8 mouse cellular contexts compared by ENCODE assay signal in genomic region chrX:36983654-36984311, GRCm38 (mm10). TPM values are rescaled to one million over a fixed set of nuclear protein-coding genes. Genes with fewer than 3 reads are reported as not detected.
A peak's percentile ranks its signal among the peaks of the same experiment; 100 is the strongest.
DNase-seq lines count a peak whose midpoint lies in the region; ATAC-seq and TF ChIP-seq lines count a peak whose summit lies in the region.

No protein-coding gene starts in this region.

- peak; percentile 87 for ATAC-seq in embryonic facial prominence, embryonic 14.5 days (ENCODE audit: low read depth)
- peak; percentile 92 for ATAC-seq in limb, embryonic 13.5 days (ENCODE audit: low FRiP score, low read depth)
- ATAC-seq in intestine, embryonic 16.5 days = no peak
- ATAC-seq in forebrain, embryonic 15.5 days (replicated peaks) = no peak

- H3K4me2 ChIP-seq in embryonic facial prominence, embryonic 14.5 days (ENCODE audit: low read depth, low read length) = peak overlapping the region; percentile 30
- peak overlapping the region; percentile 50 for H3K4me2 ChIP-seq in limb, embryonic 13.5 days (replicated peaks)
- no peak overlapping the region for H3K4me2 ChIP-seq in intestine, embryonic 16.5 days (ENCODE audit: low read depth, low read length)
- no peak overlapping the region for H3K4me2 ChIP-seq in forebrain, embryonic 15.5 days (replicated peaks)

- 36% methylated on average over 11 of the region's 11 CpGs for WGBS in cerebellum, adult 2 months
- WGBS in embryonic facial prominence, embryonic 14.5 days = 32% methylated on average over 11 of the region's 11 CpGs
- WGBS in limb, embryonic 13.5 days = 26% methylated on average over 11 of the region's 11 CpGs
- WGBS in intestine, embryonic 16.5 days = 51% methylated on average over 11 of the region's 11 CpGs
- WGBS in forebrain, embryonic 15.5 days = 51% methylated on average over 11 of the region's 11 CpGs

- H3K27ac ChIP-seq in cerebellum, adult 2 months (ENCODE audit: insufficient read depth, low read length) = no peak overlapping the region
- peak overlapping the region; percentile 75 for H3K27ac ChIP-seq in embryonic facial prominence, embryonic 14.5 days (replicated peaks; ENCODE audit: low read depth, low read length)
- H3K27ac ChIP-seq in limb, embryonic 13.5 days = peak overlapping the region; percentile 91
- no peak overlapping the region for H3K27ac ChIP-seq in intestine, embryonic 16.5 days (ENCODE audit: low read length)
- no peak overlapping the region for H3K27ac ChIP-seq in forebrain, embryonic 15.5 days (replicated peaks)

- 0 out of 2 replicates have a peak, but pooled peaks cover 2% of the 10 kb centered on the region for H3K4me1 ChIP-seq in cerebellum, adult 2 months (ENCODE audit: control insufficient read depth, insufficient read depth, low read length)
- H3K4me1 ChIP-seq in embryonic facial prominence, embryonic 14.5 days (ENCODE audit: control insufficient read depth, insufficient read depth, low read length) = peaks cover 7% of the 10 kb centered on the region; the same call in 1 of the 2 replicates
- H3K4me1 ChIP-seq in limb, embryonic 13.5 days = peaks cover 40% of the 10 kb centered on the region
- 0 out of 2 replicates have a peak, but pooled peaks cover 2% of the 10 kb centered on the region for H3K4me1 ChIP-seq in intestine, embryonic 16.5 days (ENCODE audit: control insufficient read depth, insufficient read depth, low read length)
- peaks cover 19% of the 10 kb centered on the region for H3K4me1 ChIP-seq in forebrain, embryonic 15.5 days

- no peaks in the 10 kb centered on the region for H3K9me3 ChIP-seq in embryonic facial prominence, embryonic 14.5 days (ENCODE audit: control insufficient read depth, low read length)
- no peaks in the 10 kb centered on the region for H3K9me3 ChIP-seq in limb, embryonic 13.5 days
- no peaks in the 10 kb centered on the region for H3K9me3 ChIP-seq in intestine, embryonic 16.5 days (ENCODE audit: control insufficient read depth, low read length)
- H3K9me3 ChIP-seq in forebrain, embryonic 15.5 days = no peaks in the 10 kb centered on the region

- peak; percentile 32 to 38 for DNase-seq in cerebellum, adult 2 months
- no peak for DNase-seq in cerebellum, adult 11 months
- peak; percentile 71 for DNase-seq in 3T3-L1 (ENCODE audit: low read depth, low spot score)
- peak; percentile 40 for DNase-seq in embryonic facial prominence, embryonic 14.5 days (ENCODE audit: low spot score)
- peak; percentile 29 to 32 for DNase-seq in spleen, postnatal 36 days (ENCODE audit: low spot score in 2 of 2)

- TF ChIP-seq CTCF in cerebellum, adult 2 months (IDR thresholded peaks at IDR 0.05; ENCODE audit: borderline replicate concordance, insufficient read depth, low read depth, low read length) = no peak

- no peak for TF ChIP-seq POLR2A in cerebellum, adult 2 months (IDR thresholded peaks at IDR 0.05; ENCODE audit: borderline replicate concordance, insufficient read depth, low read length)

- no peak overlapping the region for H3K9ac ChIP-seq in embryonic facial prominence, embryonic 14.5 days (ENCODE audit: low read depth, low read length)
- H3K9ac ChIP-seq in limb, embryonic 13.5 days = peak overlapping the region; percentile 19; the same call in 1 of the 2 replicates
- H3K9ac ChIP-seq in intestine, embryonic 16.5 days (ENCODE audit: low read depth, low read length) = no peak overlapping the region
- H3K9ac ChIP-seq in forebrain, embryonic 15.5 days (replicated peaks) = no peak overlapping the region

- no peaks in the 10 kb centered on the region for H3K36me3 ChIP-seq in embryonic facial prominence, embryonic 14.5 days (ENCODE audit: control insufficient read depth, insufficient read depth, low read length)
- no peaks in the 10 kb centered on the region for H3K36me3 ChIP-seq in limb, embryonic 13.5 days
- H3K36me3 ChIP-seq in intestine, embryonic 16.5 days (ENCODE audit: control insufficient read depth, insufficient read depth, low read length) = no peaks in the 10 kb centered on the region
- H3K36me3 ChIP-seq in forebrain, embryonic 15.5 days = no peaks in the 10 kb centered on the region

- H3K27me3 ChIP-seq in cerebellum, adult 2 months (ENCODE audit: control insufficient read depth, insufficient read depth, low read length) = no peaks in the 10 kb centered on the region
- no peaks in the 10 kb centered on the region for H3K27me3 ChIP-seq in embryonic facial prominence, embryonic 14.5 days (replicated peaks; ENCODE audit: control insufficient read depth, insufficient read depth, low read length)
- H3K27me3 ChIP-seq in limb, embryonic 13.5 days = no peaks in the 10 kb centered on the region
- no peaks in the 10 kb centered on the region for H3K27me3 ChIP-seq in intestine, embryonic 16.5 days (replicated peaks; ENCODE audit: control insufficient read depth, insufficient read depth, low read length)
- no peaks in the 10 kb centered on the region for H3K27me3 ChIP-seq in forebrain, embryonic 15.5 days

- no peak overlapping the region for H3K4me3 ChIP-seq in cerebellum, adult 2 months (replicated peaks; ENCODE audit: insufficient read depth, low read depth, low read length)
- H3K4me3 ChIP-seq in embryonic facial prominence, embryonic 14.5 days (ENCODE audit: low read depth, low read length) = no peak overlapping the region
- H3K4me3 ChIP-seq in limb, embryonic 13.5 days = no peak overlapping the region; the same call in 1 of the 2 replicates
- H3K4me3 ChIP-seq in intestine, embryonic 16.5 days (ENCODE audit: low read length) = no peak overlapping the region
- no peak overlapping the region for H3K4me3 ChIP-seq in forebrain, embryonic 15.5 days

RNA-seq across cellular contexts. Expression of gene Sept6, which starts 7.8 kb away (rescaled TPM):
- 58.9 and 59.5 TPM in 2 replicates for polyA plus RNA-seq in cerebellum, adult 2 months (2012; rRNA removed)
- 30.5 and 37.3 TPM in 2 replicates for polyA plus RNA-seq in embryonic facial prominence, embryonic 14.5 days (2014; fragmentation: Nextera tagmentation; extraction: Ambion mirVana)
- polyA plus RNA-seq in limb, embryonic 13.5 days (2015; fragmentation: Nextera tagmentation; extraction: Ambion mirVana) = 75.9 and 77.1 TPM in 2 replicates
- 11.0 and 12.1 TPM in 2 replicates for polyA plus RNA-seq in intestine, embryonic 16.5 days (2015; fragmentation: Nextera tagmentation; extraction: Ambion mirVana)
- 51.8 and 53.0 TPM in 2 replicates for polyA plus RNA-seq in forebrain, embryonic 15.5 days (2015; fragmentation: Nextera tagmentation; extraction: Ambion mirVana)

Comparison
In these comparisons a context has a peak if more than half of its experiments do, and no peak if none do; other contexts are left out.
1. H3K27ac ChIP-seq: peak in embryonic facial prominence, embryonic 14.5 days (single experiment) and limb, embryonic 13.5 days (single experiment); none in cerebellum, adult 2 months (single experiment), intestine, embryonic 16.5 days (single experiment) and forebrain, embryonic 15.5 days (single experiment).
2. ATAC-seq: peak in embryonic facial prominence, embryonic 14.5 days (single experiment) and limb, embryonic 13.5 days (single experiment); none in intestine, embryonic 16.5 days (single experiment) and forebrain, embryonic 15.5 days (single experiment).
3. H3K4me2 ChIP-seq: peak in embryonic facial prominence, embryonic 14.5 days (single experiment) and limb, embryonic 13.5 days (single experiment); none in intestine, embryonic 16.5 days (single experiment) and forebrain, embryonic 15.5 days (single experiment).